Mouse (Mus musculus) myocyte (in vitro differentiated cells): ENCODE measurements around the gene Tfec. TPM values are rescaled to one million over a fixed set of nuclear protein-coding genes. Genes with fewer than 3 reads are reported as not detected.

Source experiments
- H3K27me3 ChIP-seq: one replicate; pipeline ENCODE4 v1.6.1; 2011; ENCODE audit not compliant: control insufficient read depth, insufficient read depth, insufficient read length
- H3K36me3 ChIP-seq: one replicate; pipeline ENCODE4 v1.6.1; 2011; ENCODE audit not compliant: control insufficient read depth, insufficient read depth
- H3K4me2 ChIP-seq: one replicate; pipeline ENCODE4 v1.6.1; 2011; ENCODE audit warnings: low read depth, control low read depth
- H3K4me3 ChIP-seq: one replicate; pipeline ENCODE4 v1.5.1; 2011; ENCODE audit warnings: mild to moderate bottlenecking, control low read depth, moderate library complexity
- H3K79me2 ChIP-seq: one replicate; pipeline ENCODE4 v1.6.1; 2011; ENCODE audit not compliant: control insufficient read depth, insufficient read depth
- H3ac ChIP-seq: one replicate; pipeline ENCODE4 v1.6.1; 2011; ENCODE audit not compliant: control insufficient read depth, insufficient read length
- CEBPB ChIP-seq: IDR thresholded peaks from 2 replicates; pipeline ENCODE4 v1.6.1; 2011; ENCODE audit warnings: mild to moderate bottlenecking, moderate library complexity; ENCODE audit not compliant: poor library complexity, insufficient read depth, severe bottlenecking
- E2F4 ChIP-seq: IDR thresholded peaks from one replicate; pipeline ENCODE4 v1.6.1; 2011; ENCODE audit warnings: mild to moderate bottlenecking, control low read depth, moderate library complexity; ENCODE audit not compliant: insufficient read depth
- MAX ChIP-seq: IDR thresholded peaks from one replicate; pipeline ENCODE4 v1.6.1; 2011; ENCODE audit warnings: low read depth, mild to moderate bottlenecking, control low read depth
- MYOD1 ChIP-seq, 3 experiments: IDR thresholded peaks; one replicate each; pipeline ENCODE4 v1.6.1; 2011; ENCODE audit warnings: control low read depth in 2 of 3, low read depth in 2 of 3, mild to moderate bottlenecking in 2 of 3, moderate library complexity in 1 of 3; ENCODE audit not compliant: insufficient read length in 2 of 3, control insufficient read depth in 1 of 3
- MYOG ChIP-seq, 3 experiments: IDR thresholded peaks; one replicate each; pipeline ENCODE4 v1.6.1; 2011; ENCODE audit warnings: control low read depth in 2 of 3, low read depth in 2 of 3, mild to moderate bottlenecking in 2 of 3; ENCODE audit not compliant: insufficient read length in 2 of 3, control insufficient read depth in 1 of 3, insufficient read depth in 1 of 3
- POLR2A ChIP-seq: IDR thresholded peaks from one replicate; pipeline ENCODE4 v1.6.1; 2011; ENCODE audit warnings: low read depth, mild to moderate bottlenecking, control low read depth, moderate library complexity; ENCODE audit not compliant: insufficient read length
- POLR2AphosphoS2 ChIP-seq: IDR thresholded peaks from one replicate; pipeline ENCODE4 v1.6.1; 2011; ENCODE audit warnings: low read depth, control low read depth; ENCODE audit not compliant: insufficient read length
- REST ChIP-seq: IDR thresholded peaks from one replicate; pipeline ENCODE4 v1.6.1; 2011; ENCODE audit warnings: mild to moderate bottlenecking, control low read depth, moderate library complexity; ENCODE audit not compliant: insufficient read depth, insufficient read length
- SRF ChIP-seq: IDR thresholded peaks from one replicate; pipeline ENCODE4 v1.6.1; 2011; ENCODE audit warnings: low read depth; ENCODE audit not compliant: control insufficient read depth, insufficient read length
- TCF12 ChIP-seq: IDR thresholded peaks from one replicate; pipeline ENCODE4 v1.6.1; 2011; ENCODE audit warnings: mild to moderate bottlenecking, control low read depth; ENCODE audit not compliant: poor library complexity, insufficient read depth, severe bottlenecking
- TCF3 ChIP-seq: IDR thresholded peaks from one replicate; pipeline ENCODE4 v1.6.1; 2011; ENCODE audit warnings: low read depth, control low read depth; ENCODE audit not compliant: insufficient read length
- USF1 ChIP-seq: IDR thresholded peaks from one replicate; pipeline ENCODE4 v1.6.1; 2011; ENCODE audit warnings: low read depth, mild to moderate bottlenecking, control low read depth, moderate library complexity
- polyA plus RNA-seq: library from polyadenylated mRNA; unstranded; fragments of >200 nt; fragmentation: generic; extraction: Trizol; gene quantifications from one replicate; pipeline ENCODE4 v1.2.1, GENCODE M21; 2012; ENCODE audit warnings: missing spikeins

The Tfec gene
- polyA plus RNA-seq, 1 experiment: not detected

DNA sequence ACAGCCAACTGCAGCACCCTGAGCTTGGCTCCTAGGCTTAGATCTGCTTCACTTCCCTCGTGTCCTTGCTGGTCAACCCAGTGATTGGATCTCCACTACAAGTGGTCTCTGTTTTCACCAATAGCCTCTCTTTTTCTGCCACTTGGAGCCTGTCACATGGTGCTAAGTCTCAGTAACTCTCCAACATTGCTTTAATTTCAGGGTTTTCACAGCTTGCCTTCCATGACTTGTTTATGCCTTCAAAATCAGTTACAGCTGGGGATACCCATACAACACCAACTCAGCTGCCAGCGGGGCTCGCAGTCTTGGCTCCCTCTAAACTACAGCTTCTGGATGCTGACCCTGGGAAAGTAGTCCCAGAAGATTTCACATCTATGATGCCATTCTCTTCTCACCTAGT is 113.1 kb downstream of the Tfec start:
- H3K4me3 ChIP-seq: no peak overlapping the region
- no peaks in the 10 kb centered on the region for H3K36me3 ChIP-seq
- TF ChIP-seq SRF (no peak), MAX (no peak), E2F4 (no peak), POLR2AphosphoS2 (no peak), TCF3 (no peak), POLR2A (no peak), TCF12 (no peak), MYOD1 (IDR thresholded peaks at IDR 0.05; ENCODE audit: control insufficient read depth in 1 of 3, insufficient read length in 2 of 3, low read depth in 2 of 3) (no peak), REST (no peak), USF1 (no peak), CEBPB (no peak), MYOG (IDR thresholded peaks at IDR 0.05; ENCODE audit: control insufficient read depth in 1 of 3, insufficient read depth in 1 of 3, insufficient read length in 2 of 3, low read depth in 2 of 3) (no peak)
- no peak overlapping the region for H3ac ChIP-seq
- no peaks in the 10 kb centered on the region for H3K79me2 ChIP-seq
- no peak overlapping the region for H3K4me2 ChIP-seq
- H3K27me3 ChIP-seq: no peaks in the 10 kb centered on the region

Other genes starting within 250 kb of the Tfec start
- gene Tes, start 166.7 kb upstream of the Tfec start, polyA plus RNA-seq: 34.5 TPM